Comparison of ENCODE assay signal across 11 mouse cellular contexts in genomic region chr1:56850446-56850845, GRCm38 (mm10).
"Had no signal": no experiment of that assay in that cellular context is flagged by ENCODE, and none has a peak within 500 bp of the region (broad histone marks: within the 10 kb centered on the region; RNA-seq: fewer than 3 reads in every experiment).

No protein-coding gene starts in this region.

- H3K4me1 ChIP-seq: limb, embryonic 13.5 days; neural tube, embryonic 12.5 days had no signal

- H3K36me3 ChIP-seq: limb, embryonic 13.5 days; neural tube, embryonic 12.5 days had no signal

- H3K4me2 ChIP-seq: limb, embryonic 13.5 days; neural tube, embryonic 12.5 days had no signal

- ATAC-seq: hindbrain, postnatal 0 days had no signal

- H3K9me3 ChIP-seq: limb, embryonic 13.5 days; neural tube, embryonic 12.5 days had no signal

- H3K27ac ChIP-seq: hindbrain, postnatal 0 days; limb, embryonic 13.5 days; liver, embryonic 14.5 days; neural tube, embryonic 12.5 days had no signal

- DNase-seq: kidney, adult 11 months; kidney, adult 9 months; kidney, postnatal 10 days; kidney, postnatal 4 days; lung, adult 18-20 months; midbrain, embryonic 14.5 days; thymus, postnatal 4 days had no signal

- H3K27me3 ChIP-seq: limb, embryonic 13.5 days; neural tube, embryonic 12.5 days had no signal

- H3K9ac ChIP-seq: limb, embryonic 13.5 days; liver, embryonic 14.5 days; neural tube, embryonic 12.5 days had no signal

- H3K4me3 ChIP-seq: limb, embryonic 13.5 days; neural tube, embryonic 12.5 days had no signal
